Mouse (Mus musculus): ENCODE data around the gene Slc2a12. TPM values are rescaled to one million over a fixed set of nuclear protein-coding genes. Genes with fewer than 3 reads are reported as not detected.
A peak's percentile ranks its signal among the peaks of the same experiment; 100 is the strongest.

Slc2a12 gene
- total and polyA plus RNA-seq, 2 experiments from 2014 or later, result 1.9 to 4.4 TPM

- no peak for DNase-seq (ENCODE audit: low spot score)
- TF ChIP-seq EP300 (IDR thresholded peaks at IDR 0.05; ENCODE audit: low read depth) (no peak), CTCF (IDR thresholded peaks at IDR 0.05; ENCODE audit: low read depth) (no peak)
- ATAC-seq (ENCODE audit: insufficient read depth, low read depth), result no peak
- Histone ChIP-seq H3K4me1 (ENCODE audit: control insufficient read depth, insufficient read depth) (no peaks in the 10 kb centered on the region), H3K27me3 (ENCODE audit: control insufficient read depth, insufficient read depth, low read length) (no peaks in the 10 kb centered on the region), H3K27ac (ENCODE audit: low read depth) (no peak overlapping the region), H3K4me2 (ENCODE audit: low read depth, low read length) (no peak overlapping the region), H3K36me3 (replicated peaks; ENCODE audit: control insufficient read depth, insufficient read depth, low read length) (no peaks in the 10 kb centered on the region), H3K4me3 (ENCODE audit: low read depth, low read length) (no peak overlapping the region), H3K9me3 (replicated peaks; ENCODE audit: control insufficient read depth, low read length) (no peaks in the 10 kb centered on the region), H3K9ac (replicated peaks; ENCODE audit: low read depth, low read length) (no peak overlapping the region)
- WGBS, result 80% methylated on average over 9 of the region's 9 CpGs
Measured at GRCm38 (mm10) chr10:22644171-22644570, 640 bp upstream of the Slc2a12 start.

- Histone ChIP-seq H3K4me2 (ENCODE audit: low read depth, low read length) (no peak overlapping the region), H3K9me3 (replicated peaks; ENCODE audit: control insufficient read depth, low read length) (no peaks in the 10 kb centered on the region), H3K9ac (replicated peaks; ENCODE audit: low read depth, low read length) (no peak overlapping the region), H3K27me3 (ENCODE audit: control insufficient read depth, insufficient read depth, low read length) (no peaks in the 10 kb centered on the region), H3K4me1 (ENCODE audit: control insufficient read depth, insufficient read depth) (no peaks in the 10 kb centered on the region), H3K27ac (ENCODE audit: low read depth) (no peak overlapping the region), H3K36me3 (replicated peaks; ENCODE audit: control insufficient read depth, insufficient read depth, low read length) (no peaks in the 10 kb centered on the region), H3K4me3 (ENCODE audit: low read depth, low read length) (no peak overlapping the region)
- ATAC-seq (ENCODE audit: insufficient read depth, low read depth) (no peak), DNase-seq (ENCODE audit: low spot score) (no peak)
- TF ChIP-seq CTCF (IDR thresholded peaks at IDR 0.05; ENCODE audit: low read depth), result no peak
- no peak for TF ChIP-seq EP300 (IDR thresholded peaks at IDR 0.05; ENCODE audit: low read depth)
- 77% methylated on average over 4 of the region's 4 CpGs for WGBS
Measured at GRCm38 (mm10) chr10:22648702-22649101, 3.9 kb downstream of the Slc2a12 start.

DNA sequence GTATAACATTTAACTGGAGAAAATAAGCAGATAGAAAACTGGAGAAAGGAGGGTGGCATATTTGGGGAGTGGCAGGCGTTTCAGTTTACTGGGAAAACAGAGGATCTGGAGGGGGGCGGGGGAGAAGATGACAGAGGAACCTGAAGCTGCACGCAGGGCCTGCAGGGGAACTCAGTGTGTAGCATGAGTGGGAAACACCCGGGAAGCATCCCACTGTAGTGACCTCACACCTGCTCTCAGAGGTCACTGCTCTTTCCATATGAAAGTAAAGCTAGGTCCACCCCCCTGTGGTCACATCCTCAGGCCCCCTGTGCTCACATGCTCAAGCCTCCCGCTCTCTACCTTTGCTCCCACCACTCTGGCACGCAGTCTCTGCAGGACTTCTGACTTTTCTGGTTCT lies 9.0 kb downstream of the Slc2a12 start:
- H3K4me1 ChIP-seq (ENCODE audit: control insufficient read depth, insufficient read depth), result no peaks in the 10 kb centered on the region
- 60% methylated on average over 6 of the region's 6 CpGs for WGBS
- H3K9me3 ChIP-seq (replicated peaks; ENCODE audit: control insufficient read depth, low read length), result no peaks in the 10 kb centered on the region
- H3K36me3 ChIP-seq (replicated peaks; ENCODE audit: control insufficient read depth, insufficient read depth, low read length), result no peaks in the 10 kb centered on the region
- DNase-seq (ENCODE audit: low spot score) (no peak), ATAC-seq (ENCODE audit: insufficient read depth, low read depth) (no peak)
- TF ChIP-seq EP300 (IDR thresholded peaks at IDR 0.05; ENCODE audit: low read depth) (no peak), CTCF (IDR thresholded peaks at IDR 0.05; ENCODE audit: low read depth) (no peak)
- no peak overlapping the region for H3K4me3 ChIP-seq (ENCODE audit: low read depth, low read length)
- no peak overlapping the region for H3K9ac ChIP-seq (replicated peaks; ENCODE audit: low read depth, low read length)
- H3K4me2 ChIP-seq (ENCODE audit: low read depth, low read length), result no peak overlapping the region
- no peaks in the 10 kb centered on the region for H3K27me3 ChIP-seq (ENCODE audit: control insufficient read depth, insufficient read depth, low read length)
- no peak overlapping the region for H3K27ac ChIP-seq (ENCODE audit: low read depth)

GRCm38 (mm10) chr10:22658534-22659385 lies 13.9 kb downstream of the Slc2a12 start:
- TF ChIP-seq EP300 (IDR thresholded peaks at IDR 0.05; ENCODE audit: low read depth) (no peak), CTCF (IDR thresholded peaks at IDR 0.05; ENCODE audit: low read depth) (no peak)
- no peak for DNase-seq (ENCODE audit: low spot score)
- ATAC-seq (ENCODE audit: insufficient read depth, low read depth), result no peak; the same call in 1 of the 2 replicates
- no peaks in the 10 kb centered on the region for H3K27me3 ChIP-seq (ENCODE audit: control insufficient read depth, insufficient read depth, low read length)
- no peak overlapping the region for H3K4me3 ChIP-seq (ENCODE audit: low read depth, low read length)
- H3K36me3 ChIP-seq (replicated peaks; ENCODE audit: control insufficient read depth, insufficient read depth, low read length), result no peaks in the 10 kb centered on the region
- no peak overlapping the region for H3K9ac ChIP-seq (replicated peaks; ENCODE audit: low read depth, low read length)
- peak overlapping the region; percentile 40 for H3K4me2 ChIP-seq (ENCODE audit: low read depth, low read length)
- H3K27ac ChIP-seq (ENCODE audit: low read depth), result no peak overlapping the region
- H3K9me3 ChIP-seq (replicated peaks; ENCODE audit: control insufficient read depth, low read length), result no peaks in the 10 kb centered on the region
- no peaks in the 10 kb centered on the region for H3K4me1 ChIP-seq (ENCODE audit: control insufficient read depth, insufficient read depth)
- 32% methylated on average over 23 of the region's 23 CpGs for WGBS

- Histone ChIP-seq H3K9me3 (replicated peaks; ENCODE audit: control insufficient read depth, low read length) (no peaks in the 10 kb centered on the region), H3K4me2 (ENCODE audit: low read depth, low read length) (no peak overlapping the region), H3K4me1 (ENCODE audit: control insufficient read depth, insufficient read depth) (no peaks in the 10 kb centered on the region), H3K27me3 (ENCODE audit: control insufficient read depth, insufficient read depth, low read length) (no peaks in the 10 kb centered on the region), H3K9ac (replicated peaks; ENCODE audit: low read depth, low read length) (no peak overlapping the region), H3K36me3 (replicated peaks; ENCODE audit: control insufficient read depth, insufficient read depth, low read length) (no peaks in the 10 kb centered on the region), H3K4me3 (ENCODE audit: low read depth, low read length) (no peak overlapping the region), H3K27ac (ENCODE audit: low read depth) (no peak overlapping the region)
- ATAC-seq (ENCODE audit: insufficient read depth, low read depth), result no peak
- no peak for DNase-seq (ENCODE audit: low spot score)
- TF ChIP-seq EP300 (IDR thresholded peaks at IDR 0.05; ENCODE audit: low read depth) (no peak), CTCF (IDR thresholded peaks at IDR 0.05; ENCODE audit: low read depth) (no peak)
- 88% methylated on average over 10 of the region's 10 CpGs for WGBS
Measured at GRCm38 (mm10) chr10:22659386-22659725, 14.5 kb downstream of the Slc2a12 start.

Measured in heart, postnatal 0 days (tissue).